Mouse (Mus musculus) liver, embryonic 14.5 days (tissue): ENCODE results near the gene Zfp652.

ENCODE experiments used
- CTCF ChIP-seq: IDR thresholded peaks from 2 replicates; pipeline ENCODE4 v1.5.1; 2016; ENCODE audit warnings: antibody characterized with exemption, low read depth, control low read depth
- EP300 ChIP-seq: IDR thresholded peaks from 2 replicates; pipeline ENCODE4 v1.6.1; 2016; ENCODE audit warnings: antibody characterized with exemption, low read depth

DNA sequence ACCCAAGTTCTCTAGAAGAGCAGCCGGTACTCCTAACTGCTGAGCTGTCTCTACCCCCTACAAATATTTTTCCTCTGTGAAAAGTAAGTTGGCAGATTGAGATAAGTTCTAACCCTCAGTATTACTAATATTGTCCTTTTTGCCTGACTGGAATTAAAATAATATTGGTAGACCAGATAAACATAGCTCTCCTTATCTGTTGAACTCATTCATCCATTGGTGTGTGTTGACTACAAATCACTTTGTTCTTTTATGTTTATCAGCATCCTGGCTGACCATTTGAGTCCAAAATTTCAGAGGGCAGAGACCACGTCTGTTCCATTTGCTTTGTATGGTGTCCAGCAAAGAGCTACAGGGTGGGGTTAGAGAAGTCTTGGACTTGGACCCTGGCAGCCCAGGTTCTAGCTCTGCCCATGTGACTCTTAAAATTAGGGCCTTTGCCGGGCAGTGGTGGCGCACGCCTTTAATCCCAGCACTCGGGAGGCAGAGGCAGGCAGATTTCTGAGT is 2.9 kb upstream of the Zfp652 start:
- TF ChIP-seq CTCF: no peak
- TF ChIP-seq EP300: peak; percentile 31; the same call in 1 of the 2 replicates
